Mouse (Mus musculus): ENCODE data around the gene Myl4.
"Not testable (repeated sequence)": the region's sequence is repeated elsewhere in the genome, so short reads cannot be mapped to it uniquely, and the experiment has no call there.

Myl4 gene

GRCm38 (mm10) chr11:104550406-104550974 is at the start of gene Myl4, which contains the start of gene Cdc27:
Gene Myl4, plus strand, starts transcription at chr11:104550663.
Gene Cdc27, minus strand, starts transcription at chr11:104550620.
- DNase-seq (ENCODE audit: extremely low read depth, insufficient read length, low spot score): peak; percentile 98

GRCm38 (mm10) chr11:104508455-104508854 is 42.0 kb upstream of the Myl4 start:
- DNase-seq (ENCODE audit: extremely low read depth, insufficient read length, low spot score): no peak

GRCm38 (mm10) chr11:104510606-104511005 is 39.9 kb upstream of the Myl4 start:
- no peak for DNase-seq (ENCODE audit: extremely low read depth, insufficient read length, low spot score)

- no peak for DNase-seq (ENCODE audit: extremely low read depth, insufficient read length, low spot score)
Measured at GRCm38 (mm10) chr11:104512436-104512835, 38.0 kb upstream of the Myl4 start.

GRCm38 (mm10) chr11:104525935-104526334 is 24.5 kb upstream of the Myl4 start:
- DNase-seq (ENCODE audit: extremely low read depth, insufficient read length, low spot score): no peak

GRCm38 (mm10) chr11:104536843-104537242 is 13.6 kb upstream of the Myl4 start:
- DNase-seq (ENCODE audit: extremely low read depth, insufficient read length, low spot score): no peak

- no peak for DNase-seq (ENCODE audit: extremely low read depth, insufficient read length, low spot score)
Measured at GRCm38 (mm10) chr11:104537945-104538555, 12.4 kb upstream of the Myl4 start.

- no peak for DNase-seq (ENCODE audit: extremely low read depth, insufficient read length, low spot score)
Measured at GRCm38 (mm10) chr11:104539811-104540210, 10.7 kb upstream of the Myl4 start.

- DNase-seq (ENCODE audit: extremely low read depth, insufficient read length, low spot score): not testable (repeated sequence)
Measured at GRCm38 (mm10) chr11:104543337-104543736, 7.1 kb upstream of the Myl4 start.

- no peak for DNase-seq (ENCODE audit: extremely low read depth, insufficient read length, low spot score)
Measured at GRCm38 (mm10) chr11:104544507-104544906, 6.0 kb upstream of the Myl4 start.

- no peak for DNase-seq (ENCODE audit: extremely low read depth, insufficient read length, low spot score)
Measured at GRCm38 (mm10) chr11:104547502-104547901, 3.0 kb upstream of the Myl4 start.

GRCm38 (mm10) chr11:104549438-104550405 is 741 bp upstream of the Myl4 start:
- DNase-seq (ENCODE audit: extremely low read depth, insufficient read length, low spot score): no peak

- no peak for DNase-seq (ENCODE audit: extremely low read depth, insufficient read length, low spot score)
Measured at GRCm38 (mm10) chr11:104558065-104558464, 7.6 kb downstream of the Myl4 start.

GRCm38 (mm10) chr11:104558651-104559403 is 8.4 kb downstream of the Myl4 start:
- no peak for DNase-seq (ENCODE audit: extremely low read depth, insufficient read length, low spot score)

GRCm38 (mm10) chr11:104560971-104561370 is 10.5 kb downstream of the Myl4 start:
- peak; percentile 46 for DNase-seq (ENCODE audit: extremely low read depth, insufficient read length, low spot score)

- no peak for DNase-seq (ENCODE audit: extremely low read depth, insufficient read length, low spot score)
Measured at GRCm38 (mm10) chr11:104563496-104563895, 13.0 kb downstream of the Myl4 start.

GRCm38 (mm10) chr11:104565172-104565571 is 14.7 kb downstream of the Myl4 start:
- no peak for DNase-seq (ENCODE audit: extremely low read depth, insufficient read length, low spot score)

GRCm38 (mm10) chr11:104566097-104566496 is 15.6 kb downstream of the Myl4 start:
- no peak for DNase-seq (ENCODE audit: extremely low read depth, insufficient read length, low spot score)

GRCm38 (mm10) chr11:104566796-104567195 is 16.3 kb downstream of the Myl4 start:
- DNase-seq (ENCODE audit: extremely low read depth, insufficient read length, low spot score): no peak

- DNase-seq (ENCODE audit: extremely low read depth, insufficient read length, low spot score): no peak
Measured at GRCm38 (mm10) chr11:104567736-104568135, 17.3 kb downstream of the Myl4 start.

- DNase-seq (ENCODE audit: extremely low read depth, insufficient read length, low spot score): no peak
Measured at GRCm38 (mm10) chr11:104568326-104568725, 17.9 kb downstream of the Myl4 start.

Data from 3134 (cell line).